Mouse (Mus musculus): ENCODE data around the gene Klk5. TPM values are rescaled to one million over a fixed set of nuclear protein-coding genes. Genes with fewer than 3 reads are reported as not detected.

The Klk5 gene
- total RNA-seq, 2 experiments from 2014 or later: not detected

- intact Hi-C loops (cut with DNase I): no loop called here
- DNase-seq: no peak
Measured at GRCm38 (mm10) chr7:43874868-43875375, 33.2 kb downstream of the Klk5 start.

GRCm38 (mm10) chr7:43876444-43876843 lies 34.7 kb downstream of the Klk5 start:
- intact Hi-C loops (cut with DNase I): no loop called here
- DNase-seq: no peak

GRCm38 (mm10) chr7:43878281-43878680 lies 36.5 kb downstream of the Klk5 start:
- no peak for DNase-seq
- intact Hi-C loops (cut with DNase I): no loop called here

- intact Hi-C loops (cut with DNase I): no loop called here
- no peak for DNase-seq
Measured at GRCm38 (mm10) chr7:43880912-43881311, 39.1 kb downstream of the Klk5 start, which contains the start of gene Klk4. Gene Klk4 (plus strand): TSS chr7:43881160.

- peak in 1 of 2 experiments; percentile 8 for DNase-seq
- intact Hi-C loops (cut with DNase I): no loop called here
Measured at GRCm38 (mm10) chr7:43882346-43882745, 40.6 kb downstream of the Klk5 start.

- peak in 1 of 2 experiments; percentile 4 for DNase-seq
- intact Hi-C loops (cut with DNase I): no loop called here
Measured at GRCm38 (mm10) chr7:43882811-43883210, 41.0 kb downstream of the Klk5 start.

GRCm38 (mm10) chr7:43883547-43883946 lies 41.8 kb downstream of the Klk5 start:
- peak; percentile 49 to 56 for DNase-seq
- intact Hi-C loops (cut with DNase I): no loop called here

- no peak for DNase-seq
- intact Hi-C loops (cut with DNase I): loop anchor here (5.0 kb wide), 1 partner anchor 104 kb away; no protein-coding TSS in a partner anchor
Measured at GRCm38 (mm10) chr7:43891365-43891764, 49.6 kb downstream of the Klk5 start.

- intact Hi-C loops (cut with DNase I): loop anchor here (5.0 kb wide), 1 partner anchor 104 kb away; no protein-coding TSS in a partner anchor
- DNase-seq: no peak
Measured at GRCm38 (mm10) chr7:43891788-43892187, 50.0 kb downstream of the Klk5 start.

GRCm38 (mm10) chr7:43894836-43895235 lies 53.1 kb downstream of the Klk5 start:
- DNase-seq: peak; percentile 81 to 91
- intact Hi-C loops (cut with DNase I): loop anchor here (2.0 to 5.0 kb wide), 3 partner anchors 22 to 214 kb away; no protein-coding TSS in a partner anchor

Other genes starting within 250 kb of the Klk5 start
- not detected for gene Zfp819, start 234.8 kb upstream of the Klk5 start, total RNA-seq (2021)
- not detected for gene Ceacam18, start 207.3 kb upstream of the Klk5 start, total RNA-seq (2021)
- gene Siglece, start 181.8 kb upstream of the Klk5 start, total RNA-seq (2021): 1 to 10 TPM; 1.2 TPM
- 1 to 10 TPM; 3.9 to 4.0 TPM for gene Ctu1, start 170.0 kb upstream of the Klk5 start, total RNA-seq (2021)
- not detected for gene Klk14, start 151.6 kb upstream of the Klk5 start, total RNA-seq (2021)
- gene Klk13, start 129.4 kb upstream of the Klk5 start, total RNA-seq (2021): not detected
- not detected for gene Klk12, start 73.1 kb upstream of the Klk5 start, total RNA-seq (2021)
- gene Klk11, start 67.4 kb upstream of the Klk5 start, total RNA-seq (2021): under 1 TPM in 1 of 2 experiments, not detected in 1; 0.17 TPM
- gene Klk10, start 60.9 kb upstream of the Klk5 start, total RNA-seq (2021): under 1 TPM; 0.22 to 0.33 TPM
- gene Klk9, start 50.1 kb upstream of the Klk5 start, total RNA-seq (2021): not detected
- gene Klk8, start 44.4 kb upstream of the Klk5 start, total RNA-seq (2021): 10 to 100 TPM; 10.6 to 14.2 TPM
- gene Klk7, start 30.7 kb upstream of the Klk5 start, total RNA-seq (2021): under 1 TPM; 0.19 to 0.20 TPM
- gene Klk6, start 17.5 kb upstream of the Klk5 start, total RNA-seq (2021): not detected
- gene Klk4, start 39.2 kb downstream of the Klk5 start, total RNA-seq (2021): not detected
- not detected for gene Klk15, start 91.8 kb downstream of the Klk5 start, total RNA-seq (2021)
- not detected for gene Klk1b8, start 108.7 kb downstream of the Klk5 start, total RNA-seq (2021)
- not detected for gene Klk1b1, start 124.8 kb downstream of the Klk5 start, total RNA-seq (2021)
- gene Klk1b9, start 134.1 kb downstream of the Klk5 start, total RNA-seq (2021): not detected
- gene Klk1b11, start 153.9 kb downstream of the Klk5 start, total RNA-seq (2021): not detected
- not detected for gene Klk1b26, start 170.2 kb downstream of the Klk5 start, total RNA-seq (2021)
- not detected for gene Klk1b27, start 210.3 kb downstream of the Klk5 start, total RNA-seq (2021)

Data from heart, postnatal 14 days (tissue).